Mouse (Mus musculus) G1E (cell line): ENCODE measurements at regions not wholly inside any gene's neighbourhood (a gene's known extent, or its start where the extent isn't known, plus 50 kb on each side); places are given as distances from the start of the nearest gene placed in this dataset.

Experiments used
- ATAC-seq: 2 replicates; pipeline ENCODE4 v1.8.0; 2016; ENCODE audit warnings: mild to moderate bottlenecking; ENCODE audit not compliant: insufficient number of reproducible peaks, poor library complexity, low FRiP score, severe bottlenecking; ENCODE audit errors: extremely low read depth
- DNase-seq: peaks from one replicate; pipeline ENCODE4 v3.0.0; 2012; ENCODE audit warnings: low spot score
- H3K27me3 ChIP-seq: 2 replicates; pipeline ENCODE4 v1.6.1; 2012; ENCODE audit warnings: mild to moderate bottlenecking, low read length, inconsistent platforms; ENCODE audit not compliant: insufficient read depth
- H3K36me3 ChIP-seq: replicated peaks from 2 replicates; pipeline ENCODE3; 2012; ENCODE audit warnings: mild to moderate bottlenecking, inconsistent platforms
- H3K4me1 ChIP-seq: 2 replicates; pipeline ENCODE4 v1.6.1; 2012; ENCODE audit warnings: low read depth, low read length, inconsistent platforms, mixed read lengths; ENCODE audit not compliant: insufficient read depth
- H3K4me3 ChIP-seq: 2 replicates; pipeline ENCODE4 v1.5.1; 2012; ENCODE audit warnings: low read depth, mild to moderate bottlenecking, inconsistent platforms, low read length, moderate library complexity, mixed read lengths
- H3K9me3 ChIP-seq: replicated peaks from 2 replicates; pipeline ENCODE4 v1.6.1; 2012; ENCODE audit warnings: inconsistent platforms
- CTCF ChIP-seq: IDR thresholded peaks from 2 replicates; pipeline ENCODE4 v1.5.1; 2012; ENCODE audit warnings: low read depth, low read length, inconsistent platforms, mixed read lengths
- GATA1 ChIP-seq: IDR thresholded peaks from 2 replicates; pipeline ENCODE4 v1.6.1; 2012; ENCODE audit warnings: borderline replicate concordance, low read length, inconsistent platforms, mixed read lengths
- GATA2 ChIP-seq: IDR thresholded peaks from 2 replicates; pipeline ENCODE4 v1.6.1; 2012; ENCODE audit warnings: low read depth, low read length, inconsistent platforms, borderline replicate concordance
- POLR2AphosphoS5 ChIP-seq: IDR thresholded peaks from 2 replicates; pipeline ENCODE4 v1.6.1; 2012; ENCODE audit warnings: low read depth, low read length, inconsistent platforms; ENCODE audit not compliant: insufficient replicate concordance
- TAL1 ChIP-seq: conservative IDR thresholded peaks from 2 replicates; pipeline ENCODE4 v1.6.1; 2012; ENCODE audit warnings: low read depth, low read length, inconsistent platforms, mixed read lengths

DNA sequence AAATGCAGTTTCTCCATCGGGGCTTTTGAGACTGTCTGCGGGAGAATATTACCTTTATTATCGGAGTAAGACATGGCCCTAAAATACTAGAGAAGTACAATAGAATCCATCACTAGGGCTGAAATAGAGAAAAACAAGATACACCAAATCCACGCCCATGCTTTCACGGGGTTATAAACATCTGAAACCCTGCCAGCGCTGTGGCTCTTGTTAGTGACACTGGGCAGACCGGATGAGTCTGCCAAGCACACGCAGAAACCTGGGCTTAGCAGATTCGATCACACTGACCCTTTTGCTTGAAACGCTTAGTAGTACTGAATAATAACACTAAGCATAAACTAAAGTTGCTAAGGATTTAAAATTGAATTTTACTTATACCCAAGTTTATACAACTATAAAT, 477.6 kb downstream of the Psat1 start:
- H3K36me3 ChIP-seq: no peaks in the 10 kb centered on the region
- H3K27me3 ChIP-seq: no peaks in the 10 kb centered on the region; the same call in none of the 2 replicates
- H3K4me3 ChIP-seq: no peak overlapping the region
- TF ChIP-seq TAL1: no peak
- no peak for TF ChIP-seq GATA1
- H3K4me1 ChIP-seq: no peaks in the 10 kb centered on the region
- ATAC-seq (no peak), DNase-seq (no peak)
- no peaks in the 10 kb centered on the region for H3K9me3 ChIP-seq

DNA sequence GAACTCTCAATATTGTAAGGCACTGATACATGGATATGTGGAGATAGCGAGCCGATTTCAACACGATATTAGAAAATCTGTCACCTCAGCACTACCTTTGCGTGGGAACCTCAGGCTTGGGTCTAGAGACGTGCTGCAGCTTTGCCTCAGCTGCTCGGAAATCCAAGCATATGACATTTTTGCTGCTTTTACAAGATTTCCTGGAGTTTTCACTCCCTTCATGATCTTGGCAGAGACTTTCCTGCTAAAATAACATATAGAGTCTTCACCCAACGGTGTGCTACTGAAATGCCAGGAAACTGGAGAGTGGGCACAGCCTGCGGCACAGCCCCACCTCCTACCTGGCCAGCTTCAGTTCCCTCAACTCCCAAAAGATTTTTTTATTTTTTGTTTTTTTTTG, 480.4 kb downstream of the Psat1 start:
- ATAC-seq (no peak), DNase-seq (no peak)
- Histone ChIP-seq H3K4me3 (no peak overlapping the region), H3K27me3 (no peaks in the 10 kb centered on the region; the same call in none of the 2 replicates), H3K4me1 (no peaks in the 10 kb centered on the region), H3K36me3 (no peaks in the 10 kb centered on the region), H3K9me3 (no peaks in the 10 kb centered on the region)
- TF ChIP-seq POLR2AphosphoS5 (no peak), GATA1 (no peak), GATA2 (no peak), TAL1 (no peak), CTCF (no peak)

DNA sequence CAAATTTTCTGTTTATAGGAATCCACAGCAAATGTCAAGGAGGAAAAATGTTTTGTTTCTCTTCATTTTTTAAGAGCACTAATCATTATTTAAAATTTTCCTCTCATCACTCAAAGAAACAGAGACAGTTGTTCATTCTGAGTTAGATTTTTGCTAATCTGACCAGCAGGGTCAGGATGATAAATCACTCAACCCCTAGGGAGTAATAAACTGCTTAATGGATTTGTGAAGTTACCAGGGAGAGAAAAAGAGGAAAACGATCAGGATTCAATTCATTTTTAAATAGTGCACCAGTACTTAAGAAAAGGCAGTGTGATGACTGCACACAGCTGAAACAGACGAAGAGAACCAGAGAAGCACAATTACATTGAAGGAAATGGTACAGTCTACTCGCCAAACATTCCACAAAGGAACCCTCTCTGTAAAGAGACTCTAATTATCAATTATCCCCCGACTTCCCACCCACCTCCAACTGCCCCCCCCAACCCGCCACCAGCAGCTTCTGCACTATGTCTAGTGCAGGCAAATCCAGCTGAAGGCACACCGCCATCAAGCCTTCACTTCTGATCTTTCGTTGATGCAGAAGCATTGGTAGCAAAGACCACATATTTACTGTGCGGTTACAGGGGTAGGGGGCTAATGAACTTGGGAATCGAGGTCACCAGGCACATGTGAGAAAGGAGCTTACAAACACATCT, 481.9 kb downstream of the Psat1 start:
- H3K36me3 ChIP-seq: no peaks in the 10 kb centered on the region
- DNase-seq (no peak), ATAC-seq (no peak)
- H3K27me3 ChIP-seq: no peaks in the 10 kb centered on the region; the same call in 1 of the 2 replicates
- H3K4me1 ChIP-seq: no peaks in the 10 kb centered on the region
- no peak overlapping the region for H3K4me3 ChIP-seq
- TF ChIP-seq GATA2 (no peak), TAL1 (no peak), GATA1 (no peak), CTCF (no peak), POLR2AphosphoS5 (no peak)
- H3K9me3 ChIP-seq: no peaks in the 10 kb centered on the region

DNA sequence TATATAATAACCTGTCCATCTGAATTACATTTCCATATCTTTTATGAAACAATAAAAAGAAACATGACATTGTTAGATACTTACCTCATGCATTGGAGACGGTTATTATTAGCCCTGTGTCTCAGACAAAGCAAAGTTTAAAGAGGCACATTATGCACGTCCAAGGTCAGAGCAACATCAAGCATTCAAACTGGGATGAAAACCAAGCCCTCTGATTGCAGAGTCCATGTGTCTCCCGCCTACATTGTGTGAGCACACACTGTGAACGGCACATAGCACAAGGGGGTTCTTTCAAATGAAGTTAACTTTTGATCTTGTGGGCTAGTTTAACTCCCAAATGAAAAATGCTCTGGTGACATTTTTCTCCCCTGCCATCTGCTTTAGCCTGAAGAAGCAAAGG, 489.3 kb downstream of the Psat1 start:
- no peaks in the 10 kb centered on the region for H3K4me1 ChIP-seq
- no peak for DNase-seq
- ATAC-seq: no peak

DNA sequence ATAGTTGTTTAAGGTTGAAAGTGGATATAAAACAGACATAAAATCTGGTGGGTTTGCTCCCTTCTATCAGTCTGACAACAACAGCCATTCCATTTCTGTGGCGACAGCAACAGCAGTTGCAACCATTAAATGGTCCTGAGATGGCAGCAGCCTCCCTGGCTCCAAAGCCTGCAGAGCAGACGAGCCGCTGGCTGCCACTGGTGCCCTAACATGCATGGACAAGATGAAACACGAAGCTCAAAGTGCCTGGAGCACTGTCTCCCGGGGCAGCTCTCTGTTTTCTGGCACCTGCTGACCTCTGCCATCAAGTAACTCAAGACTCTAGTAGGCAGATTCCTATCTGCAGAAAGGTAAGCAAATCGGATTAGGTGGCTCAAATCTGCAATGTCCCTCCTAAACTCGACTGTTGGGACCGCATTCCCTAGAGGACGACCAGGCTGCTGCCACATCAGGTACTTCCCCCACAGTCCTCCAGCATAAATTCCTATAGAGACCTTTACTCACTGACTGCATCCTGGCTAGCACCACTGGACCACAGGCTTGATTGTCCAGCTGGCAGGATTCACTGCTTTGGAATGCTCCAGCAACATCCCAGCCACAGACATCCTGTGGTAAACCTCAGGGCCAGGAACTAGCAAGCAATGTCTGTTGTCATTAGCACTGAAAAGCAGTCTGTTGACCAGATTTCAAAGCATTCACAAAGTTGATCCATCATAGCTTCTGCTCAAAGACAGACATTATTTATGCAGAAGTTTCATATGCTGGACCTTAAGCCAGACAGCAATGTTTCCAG, 490.0 kb downstream of the Psat1 start:
- H3K36me3 ChIP-seq: no peaks in the 10 kb centered on the region
- no peaks in the 10 kb centered on the region for H3K9me3 ChIP-seq
- no peaks in the 10 kb centered on the region for H3K4me1 ChIP-seq
- ATAC-seq: no peak
- H3K4me3 ChIP-seq: no peak overlapping the region
- no peaks in the 10 kb centered on the region; the same call in 1 of the 2 replicates for H3K27me3 ChIP-seq
- no peak for DNase-seq
- TF ChIP-seq GATA1 (no peak), TAL1 (no peak), GATA2 (no peak), CTCF (no peak), POLR2AphosphoS5 (no peak)

More for the DNA sequence above, 489.3 kb downstream of the Psat1 start:
- Histone ChIP-seq H3K36me3 (no peaks in the 10 kb centered on the region), H3K9me3 (no peaks in the 10 kb centered on the region), H3K27me3 (no peaks in the 10 kb centered on the region; the same call in 1 of the 2 replicates), H3K4me3 (no peak overlapping the region)
- TF ChIP-seq TAL1 (no peak), CTCF (no peak), POLR2AphosphoS5 (no peak), GATA2 (no peak), GATA1 (no peak)

DNA sequence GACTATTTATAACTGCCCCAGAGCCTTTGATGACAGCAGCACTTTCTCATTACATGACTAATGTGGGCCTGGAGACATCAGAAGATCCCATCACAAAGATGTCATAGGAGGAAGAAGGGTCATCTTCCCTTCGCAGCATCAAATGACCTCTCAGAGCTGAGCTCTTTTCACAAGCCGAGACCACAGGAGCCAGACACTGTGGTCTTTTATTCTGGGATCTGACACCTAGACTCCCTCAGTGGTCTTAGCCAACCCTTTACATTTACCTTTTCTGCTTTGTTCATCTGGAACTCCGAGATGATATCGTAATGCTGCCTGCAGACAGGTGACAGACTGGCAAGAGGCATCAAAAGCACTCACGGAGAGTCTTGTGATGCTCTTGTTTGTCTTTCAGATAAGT, 498.1 kb downstream of the Psat1 start:
- Histone ChIP-seq H3K9me3 (no peaks in the 10 kb centered on the region), H3K27me3 (no peaks in the 10 kb centered on the region), H3K4me3 (no peak overlapping the region), H3K4me1 (no peaks in the 10 kb centered on the region), H3K36me3 (no peaks in the 10 kb centered on the region)
- ATAC-seq: no peak
- no peak for DNase-seq
- TF ChIP-seq TAL1: no peak
- TF ChIP-seq CTCF: no peak
- TF ChIP-seq POLR2AphosphoS5: no peak
- no peak for TF ChIP-seq GATA2
- no peak for TF ChIP-seq GATA1
